Comparison of ENCODE assay signal across 8 mouse cellular contexts in genomic region chr17:35001452-35002152, GRCm38 (mm10). TPM values are rescaled to one million over a fixed set of nuclear protein-coding genes. Genes with fewer than 3 reads are reported as not detected.
DNase-seq lines count a peak whose midpoint lies in the region; ATAC-seq and TF ChIP-seq lines count a peak whose summit lies in the region.

No protein-coding gene starts in this region.

- H3K4me1 ChIP-seq in heart, embryonic 11.5 days (ENCODE audit: control insufficient read depth, insufficient read depth, low read length), result peaks cover 24% of the 10 kb centered on the region
- H3K4me1 ChIP-seq in hindbrain, embryonic 12.5 days, result peaks cover 43% of the 10 kb centered on the region
- peaks cover 23% of the 10 kb centered on the region for H3K4me1 ChIP-seq in lung, embryonic 14.5 days (ENCODE audit: insufficient read depth)
- H3K4me1 ChIP-seq in small intestine, adult 2 months (ENCODE audit: control insufficient read depth, insufficient read depth, insufficient read length, low read length), result peaks cover 13% of the 10 kb centered on the region

- H3K36me3 ChIP-seq in heart, embryonic 11.5 days (ENCODE audit: control insufficient read depth, insufficient read depth, low read length), result peaks cover 18% of the 10 kb centered on the region
- peaks cover 34% of the 10 kb centered on the region for H3K36me3 ChIP-seq in hindbrain, embryonic 12.5 days
- H3K36me3 ChIP-seq in lung, embryonic 14.5 days (ENCODE audit: insufficient read depth), result peaks cover 53% of the 10 kb centered on the region
- peaks cover 21% of the 10 kb centered on the region for H3K36me3 ChIP-seq in small intestine, adult 2 months (ENCODE audit: control insufficient read depth, insufficient read depth, low read length)

- H3K9me3 ChIP-seq in heart, embryonic 11.5 days (replicated peaks; ENCODE audit: control insufficient read depth, low read length), result no peaks in the 10 kb centered on the region
- H3K9me3 ChIP-seq in hindbrain, embryonic 12.5 days (replicated peaks), result no peaks in the 10 kb centered on the region
- H3K9me3 ChIP-seq in lung, embryonic 14.5 days (ENCODE audit: low read depth, low read length), result no peaks in the 10 kb centered on the region

- under 1% methylated on average over 35 of the region's 35 CpGs for WGBS in heart, embryonic 11.5 days (ENCODE audit: insufficient replicate concordance)
- WGBS in hindbrain, embryonic 12.5 days, result 1% methylated on average over 35 of the region's 35 CpGs
- WGBS in lung, embryonic 14.5 days, result 1% methylated on average over 35 of the region's 35 CpGs
- under 1% methylated on average over 35 of the region's 35 CpGs for whole genome bisulfite sequencing in small intestine, adult 2 months

- no peak for TF ChIP-seq CTCF in lung, embryonic 14.5 days (IDR thresholded peaks at IDR 0.05; ENCODE audit: low read depth)
- TF ChIP-seq CTCF in small intestine, adult 2 months (IDR thresholded peaks at IDR 0.05; ENCODE audit: extremely low read depth, insufficient read length, insufficient replicate concordance, low read depth, low read length), result no peak

- peak overlapping the region; percentile 94 for H3K4me3 ChIP-seq in heart, embryonic 11.5 days (ENCODE audit: low read depth, low read length)
- peak overlapping the region; percentile 89 for H3K4me3 ChIP-seq in hindbrain, embryonic 12.5 days
- peak overlapping the region; percentile 92 for H3K4me3 ChIP-seq in lung, embryonic 14.5 days (ENCODE audit: low read depth, low read length)
- peak overlapping the region; percentile 84 for H3K4me3 ChIP-seq in small intestine, adult 2 months (ENCODE audit: low read depth, low read length)

- H3K4me2 ChIP-seq in heart, embryonic 11.5 days, result peak overlapping the region; percentile 99
- H3K4me2 ChIP-seq in hindbrain, embryonic 12.5 days (replicated peaks), result peak overlapping the region; percentile 100
- H3K4me2 ChIP-seq in lung, embryonic 14.5 days, result peak overlapping the region; percentile 96

- DNase-seq in heart, postnatal 36 days, result no peak
- DNase-seq in CD4-positive helper T cell, adult 2 months (ENCODE audit: low read depth, low spot score), result peak; percentile 81
- DNase-seq in brain, adult 2 months (ENCODE audit: low read depth, low spot score), result peak; percentile 69
- DNase-seq in lung, embryonic 14.5 days, result peak; percentile 63
- DNase-seq in layer of hippocampus, adult 8-10 months (ENCODE audit: low spot score in 2 of 2), result no peak

- no peak; the same call in 1 of the 2 replicates for ATAC-seq in heart, embryonic 11.5 days (replicated peaks; ENCODE audit: insufficient number of reproducible peaks, low FRiP score, low TSS enrichment)
- ATAC-seq in hindbrain, embryonic 12.5 days (ENCODE audit: low FRiP score), result peak; percentile 9; the same call in 1 of the 2 replicates
- peak; percentile 13 for ATAC-seq in lung, embryonic 14.5 days (ENCODE audit: insufficient read depth)

- 0 out of 2 replicates have a peak, but pooled peaks have one; percentile 9 for TF ChIP-seq POLR2A in small intestine, adult 2 months (IDR thresholded peaks at IDR 0.05; ENCODE audit: low read depth, low read length)

- intact Hi-C loops in heart, postnatal 36 days (cut with DNase I), result loop anchor here (2.0 to 5.0 kb wide), 2 partner anchors 19 to 236 kb away; partner anchors contain the start of gene Nfkbil1

- peak overlapping the region; percentile 98 for H3K27ac ChIP-seq in heart, embryonic 11.5 days (ENCODE audit: low read depth, low read length)
- peak overlapping the region; percentile 92 for H3K27ac ChIP-seq in hindbrain, embryonic 12.5 days
- H3K27ac ChIP-seq in lung, embryonic 14.5 days (ENCODE audit: low read depth), result peak overlapping the region; percentile 97
- peak overlapping the region; percentile 99 for H3K27ac ChIP-seq in small intestine, adult 2 months (ENCODE audit: insufficient read depth, low read depth, low read length)

- H3K27me3 ChIP-seq in heart, embryonic 11.5 days (ENCODE audit: control insufficient read depth, insufficient read depth, low read length), result no peaks in the 10 kb centered on the region
- H3K27me3 ChIP-seq in hindbrain, embryonic 12.5 days, result no peaks in the 10 kb centered on the region
- H3K27me3 ChIP-seq in lung, embryonic 14.5 days (ENCODE audit: insufficient read depth, low read length), result no peaks in the 10 kb centered on the region
- no peaks in the 10 kb centered on the region for H3K27me3 ChIP-seq in small intestine, adult 2 months (ENCODE audit: control insufficient read depth, insufficient read depth, low read length)

- H3K9ac ChIP-seq in heart, embryonic 11.5 days (ENCODE audit: low read depth, low read length), result peak overlapping the region; percentile 96
- H3K9ac ChIP-seq in hindbrain, embryonic 12.5 days, result peak overlapping the region; percentile 96
- peak overlapping the region; percentile 96 for H3K9ac ChIP-seq in lung, embryonic 14.5 days

RNA-seq across cellular contexts. Expression of gene Vars, which starts 0.8 kb away (rescaled TPM):
- polyA plus RNA-seq in heart, embryonic 11.5 days (2014; fragmentation: Nextera tagmentation; extraction: Ambion mirVana), result 55.7 and 59.7 TPM in 2 replicates
- total RNA-seq in heart, postnatal 36 days (2021), result 10 to 100 TPM; 26.7 to 27.4 TPM
- 109 and 110 TPM in 2 replicates for polyA plus RNA-seq in hindbrain, embryonic 12.5 days (2016; fragmentation: Nextera tagmentation; extraction: Ambion mirVana)
- polyA plus RNA-seq in lung, embryonic 14.5 days (2014; fragmentation: Nextera tagmentation; extraction: Ambion mirVana), result 135 and 161 TPM in 2 replicates
- polyA plus RNA-seq in small intestine, adult 2 months (2012; rRNA removed), result 123 and 182 TPM in 2 replicates
- total RNA-seq in layer of hippocampus, adult 8-10 months (2022), result 10 to 100 TPM; 49.9 to 58.8 (median 51.3) TPM

RNA-seq across cellular contexts. Expression of gene Vwa7, which starts 14.8 kb away (rescaled TPM):
- 0.20 and 0.27 TPM in 2 replicates for polyA plus RNA-seq in heart, embryonic 11.5 days (2014; fragmentation: Nextera tagmentation; extraction: Ambion mirVana)
- total RNA-seq in heart, postnatal 36 days (2021), result 1 to 10 TPM; 8.4 to 9.3 TPM
- polyA plus RNA-seq in hindbrain, embryonic 12.5 days (2016; fragmentation: Nextera tagmentation; extraction: Ambion mirVana), result 0.12 and 0.20 TPM in 2 replicates
- polyA plus RNA-seq in lung, embryonic 14.5 days (2014; fragmentation: Nextera tagmentation; extraction: Ambion mirVana), result 0.11 and 0.47 TPM in 2 replicates
- 0.82 and 1.2 TPM in 2 replicates for polyA plus RNA-seq in small intestine, adult 2 months (2012; rRNA removed)
- under 1 TPM; 0.14 to 0.90 (median 0.56) TPM for total RNA-seq in layer of hippocampus, adult 8-10 months (2022)

RNA-seq across cellular contexts. Expression of gene Lsm2, which starts 19.9 kb away (rescaled TPM):
- 162 and 169 TPM in 2 replicates for polyA plus RNA-seq in heart, embryonic 11.5 days (2014; fragmentation: Nextera tagmentation; extraction: Ambion mirVana)
- 10 to 100 TPM; 16.0 to 17.4 TPM for total RNA-seq in heart, postnatal 36 days (2021)
- polyA plus RNA-seq in hindbrain, embryonic 12.5 days (2016; fragmentation: Nextera tagmentation; extraction: Ambion mirVana), result 128 and 158 TPM in 2 replicates
- polyA plus RNA-seq in lung, embryonic 14.5 days (2014; fragmentation: Nextera tagmentation; extraction: Ambion mirVana), result 241 and 265 TPM in 2 replicates
- 51.7 and 82.1 TPM in 2 replicates for polyA plus RNA-seq in small intestine, adult 2 months (2012; rRNA removed)
- 10 to 100 TPM; 13.1 to 19.1 (median 16.9) TPM for total RNA-seq in layer of hippocampus, adult 8-10 months (2022)

RNA-seq across cellular contexts. Expression of gene Sapcd1, which starts 26.2 kb away (rescaled TPM):
- polyA plus RNA-seq in heart, embryonic 11.5 days (2014; fragmentation: Nextera tagmentation; extraction: Ambion mirVana), result 1.8 and 2.1 TPM in 2 replicates
- not detected for total RNA-seq in heart, postnatal 36 days (2021)
- 2.4 and 3.6 TPM in 2 replicates for polyA plus RNA-seq in hindbrain, embryonic 12.5 days (2016; fragmentation: Nextera tagmentation; extraction: Ambion mirVana)
- polyA plus RNA-seq in lung, embryonic 14.5 days (2014; fragmentation: Nextera tagmentation; extraction: Ambion mirVana), result 16.1 and 17.2 TPM in 2 replicates
- polyA plus RNA-seq in small intestine, adult 2 months (2012; rRNA removed), result 0.87 and 1.0 TPM in 2 replicates
- under 1 TPM in 2 of 4 experiments, not detected in 2; 0.76 to 0.95 TPM for total RNA-seq in layer of hippocampus, adult 8-10 months (2022)

RNA-seq across cellular contexts. Expression of gene Hspa1l, which starts 29.1 kb away (rescaled TPM):
- 1.7 and 4.0 TPM in 2 replicates for polyA plus RNA-seq in heart, embryonic 11.5 days (2014; fragmentation: Nextera tagmentation; extraction: Ambion mirVana)
- total RNA-seq in heart, postnatal 36 days (2021), result 1 to 10 TPM; 7.8 to 9.2 TPM
- 1.3 TPM in 2 replicates for polyA plus RNA-seq in hindbrain, embryonic 12.5 days (2016; fragmentation: Nextera tagmentation; extraction: Ambion mirVana)
- polyA plus RNA-seq in lung, embryonic 14.5 days (2014; fragmentation: Nextera tagmentation; extraction: Ambion mirVana), result 0.83 and 1.1 TPM in 2 replicates
- 0.06 and 0.14 TPM in 2 replicates for polyA plus RNA-seq in small intestine, adult 2 months (2012; rRNA removed)
- total RNA-seq in layer of hippocampus, adult 8-10 months (2022), result under 1 TPM; 0.23 to 0.45 (median 0.31) TPM

Comparison
In these comparisons a context has a peak if more than half of its experiments do, and no peak if none do; other contexts are left out.
1. DNase-seq: peak in CD4-positive helper T cell, adult 2 months (single experiment), brain, adult 2 months (single experiment) and lung, embryonic 14.5 days (single experiment); none in heart, postnatal 36 days (0 of 2) and layer of hippocampus, adult 8-10 months (0 of 2).
2. Peak in every context shown above with its lines, with median percentiles within 50 percentile points of each other: H3K27ac ChIP-seq, H3K4me2 ChIP-seq, H3K4me3 ChIP-seq and H3K9ac ChIP-seq.